Mouse (Mus musculus): Measurements from ENCODE around the gene Olfr1418.

- TF ChIP-seq CTCF (IDR thresholded peaks at IDR 0.05; ENCODE audit: low read depth, low read length) (no peak), GATA1 (IDR thresholded peaks at IDR 0.05; ENCODE audit: borderline replicate concordance, low read length) (no peak), TAL1 (conservative IDR thresholded peaks at IDR 0.05; ENCODE audit: low read depth, low read length) (no peak), GATA2 (IDR thresholded peaks at IDR 0.05; ENCODE audit: borderline replicate concordance, low read depth, low read length) (no peak), POLR2AphosphoS5 (IDR thresholded peaks at IDR 0.05; ENCODE audit: insufficient replicate concordance, low read depth, low read length) (no peak)
These were observed 46.0 kb downstream of the Olfr1418 start for GRCm38 (mm10) chr19:11814742-11815333.

Data from G1E (cell line).